Mouse (Mus musculus) layer of hippocampus, adult 9-10 months (tissue): ENCODE measurements around the gene Cfap97.
"Not testable (repeated sequence)": the region's sequence is repeated elsewhere in the genome, so short reads cannot be mapped to it uniquely, and the experiment has no call there.

Source experiments
- DNase-seq: peaks from one replicate; pipeline ENCODE4 v3.0.0; 2022; ENCODE audit warnings: low spot score

The Cfap97 gene

GRCm38 (mm10) chr8:46151202-46152062 lies at the start of gene Cfap97:
Gene Cfap97 (plus strand): TSS chr8:46151771.
- DNase-seq, result no peak

GRCm38 (mm10) chr8:46103434-46103833 lies 48.1 kb upstream of the Cfap97 start:
- no peak for DNase-seq

- no peak for DNase-seq
Observed at GRCm38 (mm10) chr8:46107690-46108089, 43.9 kb upstream of the Cfap97 start.

- DNase-seq, result not testable (repeated sequence)
Observed at GRCm38 (mm10) chr8:46113421-46114170, 38.0 kb upstream of the Cfap97 start.

- no peak for DNase-seq
Observed at GRCm38 (mm10) chr8:46117172-46117571, 34.4 kb upstream of the Cfap97 start.

- DNase-seq, result no peak
Observed at GRCm38 (mm10) chr8:46119176-46119575, 32.4 kb upstream of the Cfap97 start.

GRCm38 (mm10) chr8:46122498-46122897 lies 29.1 kb upstream of the Cfap97 start:
- DNase-seq, result no peak

GRCm38 (mm10) chr8:46130426-46130825 lies 21.1 kb upstream of the Cfap97 start:
- no peak for DNase-seq

GRCm38 (mm10) chr8:46135546-46135945 lies 16.0 kb upstream of the Cfap97 start:
- DNase-seq, result not testable (repeated sequence)

GRCm38 (mm10) chr8:46137336-46137735 lies 14.2 kb upstream of the Cfap97 start:
- DNase-seq, result no peak

- no peak for DNase-seq
Observed at GRCm38 (mm10) chr8:46137843-46138596, 13.6 kb upstream of the Cfap97 start.

GRCm38 (mm10) chr8:46140376-46141120 lies 11.0 kb upstream of the Cfap97 start:
- no peak for DNase-seq

- no peak for DNase-seq
Observed at GRCm38 (mm10) chr8:46141688-46142087, 9.9 kb upstream of the Cfap97 start.

- no peak for DNase-seq
Observed at GRCm38 (mm10) chr8:46142498-46143081, 9.0 kb upstream of the Cfap97 start.

- DNase-seq, result no peak
Observed at GRCm38 (mm10) chr8:46143470-46143869, 8.1 kb upstream of the Cfap97 start.

GRCm38 (mm10) chr8:46143924-46144323 lies 7.6 kb upstream of the Cfap97 start:
- no peak for DNase-seq

- DNase-seq, result no peak
Observed at GRCm38 (mm10) chr8:46146173-46146572, 5.4 kb upstream of the Cfap97 start.

GRCm38 (mm10) chr8:46149306-46149705 lies 2.3 kb upstream of the Cfap97 start:
- no peak for DNase-seq

GRCm38 (mm10) chr8:46149782-46150181 lies 1.8 kb upstream of the Cfap97 start:
- no peak for DNase-seq

- no peak for DNase-seq
Observed at GRCm38 (mm10) chr8:46152064-46153031, 777 bp downstream of the Cfap97 start, which contains the start of gene Snx25. Gene Snx25 (minus strand): TSS chr8:46152159.
